Mouse (Mus musculus) embryonic facial prominence, embryonic 10.5 days (tissue): ENCODE measurements around the gene Cpa2. TPM values are rescaled to one million over a fixed set of nuclear protein-coding genes. Genes with fewer than 3 reads are reported as not detected.

Experiments
- DNase-seq: peaks from one replicate; pipeline ENCODE4 v3.0.0-alpha.2; 2017; ENCODE audit warnings: low spot score
- H3K27ac ChIP-seq: fragments of 300-500 bp; sonication (generic); replicated peaks from 2 replicates; pipeline ENCODE4 v1.5.1; 2016; ENCODE audit warnings: mild to moderate bottlenecking
- H3K27me3 ChIP-seq: fragments of 300-500 bp; sonication (generic); replicated peaks from 2 replicates; pipeline ENCODE4 v1.6.1; 2016; ENCODE audit warnings: low read depth, mild to moderate bottlenecking; ENCODE audit not compliant: poor library complexity, severe bottlenecking
- H3K36me3 ChIP-seq: fragments of 300-500 bp; sonication (generic); replicated peaks from 2 replicates; pipeline ENCODE4 v1.6.1; 2016; ENCODE audit warnings: mild to moderate bottlenecking, moderate library complexity
- H3K4me1 ChIP-seq: fragments of 300-500 bp; sonication (generic); 2 replicates; pipeline ENCODE4 v1.6.1; 2016
- H3K4me3 ChIP-seq: fragments of 300-500 bp; sonication (generic); 2 replicates; pipeline ENCODE4 v1.5.1; 2016; ENCODE audit warnings: mild to moderate bottlenecking, moderate library complexity
- H3K9me3 ChIP-seq: fragments of 300-500 bp; sonication (generic); 2 replicates; pipeline ENCODE4 v1.6.1; 2016; ENCODE audit warnings: mild to moderate bottlenecking
- WGBS: fragments of 180-500 bp; shearing (Covaris S2); methylation state at CpG from one replicate; pipeline ENCODE4 v1.1.7; 2016; 5-methylcytosine and 5-hydroxymethylcytosine counted together
- polyA plus RNA-seq: library from polyadenylated mRNA; unstranded; fragments of >200 nt; fragmentation: Nextera tagmentation; extraction: Ambion mirVana; gene quantifications from 2 replicates; pipeline ENCODE4 v1.2.1, GENCODE M21; 2016

Gene Cpa2
- polyA plus RNA-seq, 1 experiment from 2014 or later: 18.9 TPM

DNA sequence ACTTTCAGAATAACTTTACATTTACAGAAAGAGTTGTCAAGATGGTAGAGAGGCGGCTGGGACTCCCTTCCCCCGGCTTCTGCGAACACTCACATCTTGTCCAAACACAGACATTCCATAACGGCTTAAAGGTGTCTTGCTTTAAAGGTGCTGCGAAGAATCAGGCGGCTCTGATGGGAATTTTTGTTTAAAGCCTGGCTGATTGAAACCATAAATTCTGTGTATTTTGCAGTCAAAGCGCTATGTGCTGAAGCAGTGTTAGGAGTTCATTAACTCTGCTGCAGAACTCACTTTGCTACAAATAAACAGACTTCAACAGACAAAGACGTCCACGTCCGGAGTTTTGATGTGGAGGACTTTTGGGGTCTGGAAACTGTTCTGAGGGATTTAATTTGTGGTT, 3.1 kb upstream of the Cpa2 start:
- no peak for DNase-seq
- no peaks in the 10 kb centered on the region for H3K9me3 ChIP-seq
- H3K4me1 ChIP-seq: peaks cover 54% of the 10 kb centered on the region
- H3K27me3 ChIP-seq: no peaks in the 10 kb centered on the region
- no peak overlapping the region for H3K4me3 ChIP-seq
- H3K36me3 ChIP-seq: no peaks in the 10 kb centered on the region
- WGBS: 31% methylated on average over 10 of the region's 10 CpGs
- peak overlapping the region; percentile 81 for H3K27ac ChIP-seq

DNA sequence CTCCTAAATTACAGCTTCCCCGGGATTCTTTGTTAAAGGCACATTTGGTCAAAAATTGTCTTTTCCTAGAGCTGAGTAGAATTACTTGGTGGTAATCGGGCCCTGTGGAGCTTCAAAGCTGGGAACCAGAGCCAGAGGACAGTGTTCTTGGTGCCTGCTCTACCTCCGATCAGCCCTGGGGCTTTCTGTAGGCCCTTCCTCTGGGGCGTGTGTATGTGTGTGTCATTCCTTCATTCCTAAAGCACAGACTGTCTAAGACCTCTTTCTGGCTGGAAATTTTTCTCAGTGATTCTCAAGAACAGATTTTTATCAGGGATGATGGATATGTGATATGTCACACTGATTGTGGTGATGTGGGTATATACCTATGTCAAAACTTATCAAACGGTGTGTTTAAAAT, 2.6 kb upstream of the Cpa2 start:
- WGBS: 44% methylated on average over 5 of the region's 5 CpGs
- Histone ChIP-seq H3K27ac (peak overlapping the region; percentile 81), H3K4me1 (peaks cover 59% of the 10 kb centered on the region), H3K9me3 (no peaks in the 10 kb centered on the region), H3K4me3 (no peak overlapping the region), H3K36me3 (no peaks in the 10 kb centered on the region), H3K27me3 (no peaks in the 10 kb centered on the region)
- no peak for DNase-seq

DNA sequence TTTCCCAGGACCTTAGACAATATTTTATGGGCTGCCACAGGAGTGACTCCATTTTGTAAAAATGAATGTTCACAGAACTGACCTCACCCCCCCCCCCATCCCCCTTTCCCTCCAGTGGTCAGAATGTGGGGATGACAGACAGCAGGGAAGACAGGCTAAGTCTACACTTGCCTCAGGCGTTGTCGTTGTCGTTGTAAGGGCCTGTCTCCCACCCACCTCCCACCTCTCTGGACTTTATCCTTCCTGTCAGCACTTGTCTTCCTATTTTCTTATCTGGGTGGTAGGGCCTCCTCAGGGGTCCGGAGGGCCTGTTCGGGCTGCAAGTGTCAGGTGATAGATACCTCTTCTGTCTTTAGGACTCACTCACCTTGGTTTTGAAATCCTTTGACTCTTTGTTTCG, 895 bp downstream of the Cpa2 start:
- DNase-seq: peak; percentile 32
- Histone ChIP-seq H3K27ac (peak overlapping the region; percentile 87), H3K4me3 (no peak overlapping the region), H3K27me3 (no peaks in the 10 kb centered on the region), H3K4me1 (peaks cover 94% of the 10 kb centered on the region), H3K36me3 (no peaks in the 10 kb centered on the region), H3K9me3 (no peaks in the 10 kb centered on the region)
- 51% methylated on average over 6 of the region's 6 CpGs for WGBS

DNA sequence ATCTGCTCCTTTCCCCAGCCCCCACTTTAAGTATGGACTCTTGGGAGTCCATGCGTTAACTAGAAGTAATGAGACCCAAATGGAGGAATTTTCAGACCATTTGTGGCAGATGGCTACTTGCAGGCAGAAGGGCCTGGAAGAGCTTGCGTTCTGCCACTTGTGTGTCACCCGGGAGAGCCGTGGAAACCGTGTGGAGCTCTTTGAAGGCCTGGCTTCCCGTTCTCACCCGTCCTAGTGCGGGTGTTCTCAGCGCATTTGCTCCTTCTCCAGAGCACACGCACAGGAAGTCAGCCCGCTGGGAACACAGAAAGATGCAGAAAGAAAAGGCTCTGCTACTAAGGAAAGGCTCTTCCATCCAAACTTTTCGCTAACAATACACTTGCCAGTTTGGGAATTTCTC, 1.7 kb downstream of the Cpa2 start:
- H3K4me1 ChIP-seq: peaks cover 95% of the 10 kb centered on the region

DNA sequence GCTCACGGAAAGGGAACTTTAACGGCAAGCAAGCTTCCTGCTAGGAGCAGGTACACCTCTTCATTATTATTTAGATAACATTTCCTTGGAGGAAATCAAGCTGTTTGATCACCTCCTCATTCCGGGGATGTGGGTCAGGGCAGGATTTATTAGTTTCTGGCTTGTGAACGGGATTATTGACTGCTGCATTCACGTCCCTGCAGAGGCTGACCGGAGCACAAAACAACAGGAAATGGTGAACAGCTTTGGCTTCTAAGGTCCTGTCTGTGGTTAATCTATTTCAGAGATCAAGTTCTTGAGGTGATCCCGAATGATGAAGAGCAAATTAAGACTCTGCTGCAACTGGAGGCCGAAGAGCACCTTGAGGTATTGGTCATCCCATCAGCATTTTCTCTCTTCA, 2.5 kb downstream of the Cpa2 start:
- no peak for DNase-seq
- H3K4me1 ChIP-seq: peaks cover 95% of the 10 kb centered on the region
- H3K4me3 ChIP-seq: no peak overlapping the region

More for the DNA sequence above, 1.7 kb downstream of the Cpa2 start:
- no peaks in the 10 kb centered on the region for H3K36me3 ChIP-seq
- no peaks in the 10 kb centered on the region for H3K9me3 ChIP-seq
- 0 out of 2 replicates have a peak overlapping the region, but pooled peaks have one; percentile 4 for H3K4me3 ChIP-seq
- H3K27ac ChIP-seq: peak overlapping the region; percentile 87
- no peaks in the 10 kb centered on the region for H3K27me3 ChIP-seq
- 32% methylated on average over 12 of the region's 12 CpGs for WGBS
- peak; percentile 54 for DNase-seq

DNA sequence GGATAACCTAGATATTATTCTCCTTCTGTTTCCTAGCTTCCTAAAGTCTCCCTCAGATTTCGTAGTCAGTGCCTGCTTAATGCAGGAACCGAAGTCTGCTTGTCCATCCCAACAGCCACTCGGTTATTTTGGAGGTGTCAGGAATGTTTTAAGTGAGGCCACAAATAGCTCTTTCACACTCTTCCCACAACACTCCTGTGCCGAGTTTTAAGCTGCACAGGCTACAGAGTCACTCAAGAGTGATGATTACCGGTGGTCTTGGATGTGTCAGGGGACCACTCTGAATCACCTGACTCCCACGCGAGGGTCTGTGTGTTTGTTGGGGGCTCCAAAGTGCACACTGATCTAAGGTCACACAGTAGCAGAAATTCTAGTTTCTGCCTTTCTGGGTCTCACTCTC, 4.3 kb downstream of the Cpa2 start:
- Histone ChIP-seq H3K27me3 (no peaks in the 10 kb centered on the region), H3K9me3 (no peaks in the 10 kb centered on the region), H3K36me3 (no peaks in the 10 kb centered on the region), H3K4me3 (no peak overlapping the region), H3K27ac (peak overlapping the region; percentile 87), H3K4me1 (peaks cover 100% of the 10 kb centered on the region)
- WGBS: 81% methylated on average over 7 of the region's 7 CpGs
- no peak for DNase-seq

More for the DNA sequence above, 2.5 kb downstream of the Cpa2 start:
- 22% methylated on average over 8 of the region's 8 CpGs for WGBS
- H3K27me3 ChIP-seq: no peaks in the 10 kb centered on the region
- no peaks in the 10 kb centered on the region for H3K36me3 ChIP-seq
- no peaks in the 10 kb centered on the region for H3K9me3 ChIP-seq
- H3K27ac ChIP-seq: peak overlapping the region; percentile 87

DNA sequence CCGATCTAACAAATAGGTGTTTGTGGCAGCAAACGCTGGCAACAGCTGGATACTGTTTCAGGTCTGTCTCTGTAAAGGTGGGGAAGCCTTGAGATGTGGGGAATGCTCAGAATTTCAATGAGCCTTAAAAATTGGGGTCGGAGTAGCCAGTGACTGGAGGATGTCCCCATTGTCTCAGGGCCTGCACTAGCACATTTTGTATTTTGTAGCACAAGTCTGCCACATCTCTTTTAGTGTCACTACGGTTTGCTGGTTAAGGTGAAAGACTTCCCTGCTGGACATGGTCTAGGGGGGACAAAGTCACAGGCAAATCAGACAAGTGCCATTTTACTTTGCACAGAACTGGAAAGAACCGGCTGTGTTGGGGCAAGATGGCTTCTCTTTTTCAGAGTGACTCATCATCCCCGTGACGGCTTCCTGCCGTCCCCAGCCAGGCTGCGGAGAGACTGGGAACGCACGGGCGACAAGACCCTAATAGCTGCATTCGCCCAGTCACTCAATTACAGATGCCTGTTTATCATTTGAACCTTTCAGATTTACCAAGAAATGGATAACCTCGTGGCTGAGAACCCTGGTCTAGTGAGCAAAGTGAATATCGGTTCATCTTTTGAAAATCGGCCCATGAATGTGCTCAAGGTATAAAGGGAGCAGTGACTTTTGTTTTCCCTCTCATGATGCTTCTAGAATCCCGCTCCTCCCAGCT, 5.3 kb downstream of the Cpa2 start:
- Histone ChIP-seq H3K27ac (peak overlapping the region; percentile 87), H3K27me3 (no peaks in the 10 kb centered on the region), H3K4me3 (peak overlapping the region; percentile 21), H3K4me1 (peaks cover 98% of the 10 kb centered on the region), H3K9me3 (no peaks in the 10 kb centered on the region), H3K36me3 (no peaks in the 10 kb centered on the region)
- 11% methylated on average over 17 of the region's 17 CpGs for WGBS
- DNase-seq: peak; percentile 71

DNA sequence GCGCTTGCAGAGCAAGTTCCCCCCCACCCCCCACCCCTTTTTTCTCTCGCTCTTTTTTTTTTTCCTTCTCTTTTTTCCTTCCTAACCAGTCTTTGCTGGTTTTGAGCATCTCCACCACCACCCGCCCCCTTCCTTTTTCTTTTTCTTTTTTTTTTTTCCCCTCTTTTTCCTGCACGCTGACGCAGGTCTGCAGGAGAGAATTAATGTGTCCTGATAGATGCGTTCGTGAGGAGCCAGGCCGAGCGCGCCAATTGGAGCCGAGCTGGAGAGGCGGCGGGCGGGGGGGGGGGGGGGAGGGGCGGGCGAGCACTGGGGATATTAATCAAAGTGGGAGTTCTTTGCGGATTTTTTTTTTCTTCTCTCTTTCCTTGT, 5.9 kb downstream of the Cpa2 start:
- Histone ChIP-seq H3K4me3 (peak overlapping the region; percentile 21), H3K27me3 (no peaks in the 10 kb centered on the region), H3K27ac (peak overlapping the region; percentile 87), H3K9me3 (no peaks in the 10 kb centered on the region), H3K36me3 (no peaks in the 10 kb centered on the region), H3K4me1 (peaks cover 98% of the 10 kb centered on the region)
- DNase-seq: peak; percentile 83
- under 1% methylated on average over 17 of the region's 17 CpGs for WGBS

DNA sequence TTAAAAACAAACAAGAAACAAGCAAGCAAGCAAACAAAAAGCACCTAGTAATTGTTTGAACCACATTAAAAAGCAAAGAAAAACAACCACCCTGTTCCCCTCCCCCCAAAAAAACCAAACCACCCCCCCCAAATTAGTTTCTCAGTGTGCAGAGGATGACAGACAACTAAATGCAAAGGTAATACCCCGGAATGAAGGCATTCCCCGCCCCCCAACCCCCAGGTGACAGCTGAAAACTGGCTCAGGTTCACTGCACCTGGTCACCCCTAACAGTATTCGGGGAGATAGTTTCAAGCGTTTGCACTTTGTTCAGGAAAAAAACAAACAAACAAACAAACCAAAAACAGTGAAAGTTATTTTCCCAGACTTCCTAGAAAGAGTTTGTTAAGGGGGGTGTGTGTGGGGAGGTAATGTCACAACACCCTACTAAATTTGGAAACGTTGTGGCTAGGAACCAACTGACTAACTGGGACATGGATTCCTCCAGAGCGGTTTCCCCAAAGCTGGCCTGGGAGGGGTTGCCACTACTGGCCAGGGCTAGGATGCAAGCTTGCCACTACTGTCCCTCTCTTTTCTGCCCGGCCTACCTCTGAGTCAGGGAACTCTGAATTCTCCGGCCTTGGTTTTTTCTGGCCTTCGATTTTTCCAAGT, 6.4 kb downstream of the Cpa2 start:
- Histone ChIP-seq H3K4me3 (peak overlapping the region; percentile 21; the same call in 1 of the 2 replicates), H3K27ac (peak overlapping the region; percentile 87)
- 17% methylated on average over 9 of the region's 9 CpGs for WGBS

DNA sequence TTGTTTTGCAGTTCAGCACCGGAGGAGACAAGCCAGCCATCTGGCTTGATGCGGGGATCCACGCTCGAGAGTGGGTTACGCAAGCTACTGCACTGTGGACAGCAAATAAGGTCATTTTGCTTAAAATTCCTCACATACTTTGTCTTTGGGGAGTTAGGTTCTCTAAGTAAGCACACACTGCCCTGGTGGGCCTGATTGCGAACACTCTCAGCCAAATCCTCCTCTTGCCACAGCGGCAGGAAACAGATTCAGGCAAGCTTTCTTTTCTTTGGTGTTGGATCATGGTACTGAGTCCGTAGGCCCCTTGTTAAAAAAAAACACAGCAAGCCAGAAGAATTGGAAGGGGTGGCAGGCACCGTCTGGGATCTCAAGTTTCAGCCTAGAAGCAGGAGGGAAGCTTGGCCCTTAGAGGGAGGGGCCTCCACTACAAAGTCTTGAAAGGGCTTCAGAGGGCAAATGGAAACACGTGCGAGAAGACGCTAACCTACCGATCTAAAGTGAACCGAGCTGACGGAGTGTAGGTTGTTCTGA, 7.9 kb downstream of the Cpa2 start:
- Histone ChIP-seq H3K27ac (peak overlapping the region; percentile 87), H3K4me1 (peaks cover 95% of the 10 kb centered on the region), H3K4me3 (peak overlapping the region; percentile 32; the same call in 1 of the 2 replicates), H3K9me3 (no peaks in the 10 kb centered on the region), H3K27me3 (no peaks in the 10 kb centered on the region), H3K36me3 (no peaks in the 10 kb centered on the region)
- DNase-seq: peak; percentile 88
- 4% methylated on average over 15 of the region's 15 CpGs for WGBS

More for the DNA sequence above, 6.4 kb downstream of the Cpa2 start:
- Histone ChIP-seq H3K36me3 (no peaks in the 10 kb centered on the region), H3K27me3 (no peaks in the 10 kb centered on the region), H3K9me3 (no peaks in the 10 kb centered on the region), H3K4me1 (peaks cover 98% of the 10 kb centered on the region)
- peak; percentile 47 for DNase-seq

DNA sequence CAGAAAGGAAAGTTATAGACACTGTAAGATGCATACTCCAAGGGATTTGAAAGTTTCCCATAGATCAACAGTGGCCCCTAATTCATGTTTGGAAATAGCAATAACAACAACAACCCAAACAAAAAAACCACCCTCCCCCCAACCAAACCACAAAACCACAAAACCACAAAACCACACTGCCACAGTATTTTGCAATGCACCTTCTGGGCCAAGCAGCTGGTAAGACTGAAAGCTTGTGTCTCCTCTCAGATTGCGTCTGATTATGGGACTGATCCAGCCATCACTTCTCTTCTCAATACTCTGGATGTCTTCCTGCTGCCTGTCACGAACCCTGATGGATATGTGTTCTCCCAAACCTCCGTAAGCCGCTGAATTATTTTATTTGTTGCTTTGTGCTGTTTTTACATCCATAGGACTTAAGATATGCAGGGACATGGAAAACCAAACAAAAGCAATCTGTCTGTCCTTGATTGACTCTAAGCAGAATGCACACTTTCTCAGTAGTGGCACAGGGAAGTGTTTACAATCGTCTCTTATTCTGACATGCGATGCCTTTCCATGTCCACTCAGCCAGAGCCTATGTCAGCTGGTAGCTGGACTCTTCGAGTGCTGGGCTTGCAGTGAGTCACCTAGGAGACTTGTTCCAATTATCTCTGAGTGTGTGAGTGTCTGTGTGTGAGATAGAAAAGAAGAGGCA, 9.3 kb downstream of the Cpa2 start:
- H3K27ac ChIP-seq: peak overlapping the region; percentile 87
- no peaks in the 10 kb centered on the region for H3K36me3 ChIP-seq
- DNase-seq: no peak
- no peaks in the 10 kb centered on the region for H3K9me3 ChIP-seq
- H3K27me3 ChIP-seq: no peaks in the 10 kb centered on the region
- no peak overlapping the region for H3K4me3 ChIP-seq
- WGBS: 80% methylated on average over 7 of the region's 7 CpGs
- H3K4me1 ChIP-seq: peaks cover 82% of the 10 kb centered on the region

DNA sequence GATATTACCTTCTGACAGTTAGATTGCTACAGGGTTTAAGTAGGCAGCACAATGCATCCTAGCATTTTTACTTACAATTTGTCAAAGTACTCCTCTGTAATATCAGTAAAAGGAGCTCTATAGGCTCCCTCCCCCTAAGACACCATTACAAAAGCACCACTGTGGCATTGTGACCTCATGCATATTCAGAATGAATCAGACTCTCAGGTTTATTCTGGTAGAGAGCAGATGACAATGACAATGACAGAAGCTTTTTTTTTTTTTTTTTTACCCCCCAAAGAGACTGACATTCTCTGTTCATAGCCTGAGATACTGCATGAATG, 9.8 kb downstream of the Cpa2 start:
- no peak overlapping the region for H3K4me3 ChIP-seq
- no peaks in the 10 kb centered on the region for H3K36me3 ChIP-seq
- H3K27me3 ChIP-seq: no peaks in the 10 kb centered on the region
- peak overlapping the region; percentile 87 for H3K27ac ChIP-seq
- H3K4me1 ChIP-seq: peaks cover 82% of the 10 kb centered on the region
- no peaks in the 10 kb centered on the region for H3K9me3 ChIP-seq
- DNase-seq: no peak
